Mouse (Mus musculus) urinary bladder, adult 18-20 months (tissue): ENCODE measurements around the gene D630039A03Rik.
A peak's percentile ranks its signal among the peaks of the same experiment; 100 is the strongest.
"Not testable (repeated sequence)": the region's sequence is repeated elsewhere in the genome, so short reads cannot be mapped to it uniquely, and the experiment has no call there.

Experiments used
- DNase-seq, 2 experiments: peaks; one replicate each; pipeline ENCODE4 v3.0.0; 2022; ENCODE audit warnings: low spot score in 2 of 2, mixed read lengths in 2 of 2

The D630039A03Rik gene

DNA sequence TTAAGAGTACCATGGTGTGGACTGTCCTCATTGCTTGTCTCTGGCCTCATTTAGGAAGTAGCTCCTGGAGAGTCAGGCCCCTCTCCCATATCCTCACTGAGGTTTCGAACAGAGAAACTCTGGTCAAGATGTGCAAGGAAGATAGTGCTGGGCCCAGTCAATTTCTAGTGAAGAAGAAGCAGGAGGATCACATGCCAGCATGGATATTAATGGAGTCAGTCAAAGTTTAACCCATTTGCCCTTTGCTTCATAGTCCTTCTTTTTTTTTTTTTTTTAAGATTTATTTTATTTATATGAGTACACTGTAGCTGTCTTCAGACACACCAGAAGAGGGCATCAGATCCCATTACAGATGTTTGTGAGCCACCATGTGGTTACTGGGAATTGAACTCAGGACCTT lies 27.1 kb downstream of the D630039A03Rik start:
- not testable (repeated sequence) for DNase-seq

GRCm38 (mm10) chr4:57888246-57888645 lies 27.9 kb downstream of the D630039A03Rik start:
- no peak for DNase-seq

DNA sequence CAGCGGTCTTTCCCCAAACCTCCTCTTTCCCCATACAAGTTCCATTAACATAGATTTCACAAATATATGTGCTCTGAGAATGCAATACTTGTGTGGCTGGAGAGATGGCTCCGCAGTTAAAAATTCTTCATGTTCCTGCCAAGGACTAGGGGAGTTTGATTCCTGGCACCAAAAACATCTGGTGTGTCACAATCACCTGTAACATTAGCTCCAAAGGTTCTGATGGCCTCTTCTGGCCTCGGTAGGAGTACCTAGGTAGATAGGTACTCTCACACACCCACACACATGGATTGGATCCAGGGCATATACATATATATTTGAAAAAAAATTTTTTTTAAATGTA lies 29.2 kb downstream of the D630039A03Rik start:
- DNase-seq = no peak

- DNase-seq = no peak
Measured at GRCm38 (mm10) chr4:57886066-57886887, 29.8 kb downstream of the D630039A03Rik start.

- no peak for DNase-seq
Measured at GRCm38 (mm10) chr4:57885186-57885585, 30.9 kb downstream of the D630039A03Rik start.

DNA sequence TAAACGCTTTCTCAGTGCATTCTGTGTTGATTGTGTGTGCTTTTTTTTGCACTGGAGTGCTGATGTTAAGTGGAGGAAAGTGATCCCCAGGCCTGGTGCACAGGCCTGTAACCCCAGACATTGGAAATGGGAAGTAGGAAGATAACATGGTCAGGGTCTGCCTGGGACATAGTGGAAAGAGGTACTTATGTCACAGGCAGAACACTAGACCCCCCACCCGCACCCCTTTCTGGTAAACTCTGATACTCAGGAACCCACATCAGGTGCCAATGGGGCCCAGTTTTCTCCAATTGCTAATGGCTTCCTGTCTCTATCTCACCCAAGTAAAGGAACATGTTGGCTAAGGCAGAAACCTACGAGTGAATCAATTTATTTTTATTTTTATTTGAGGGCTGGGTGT lies 31.6 kb downstream of the D630039A03Rik start:
- no peak for DNase-seq

- DNase-seq = no peak
Measured at GRCm38 (mm10) chr4:57883520-57884421, 32.3 kb downstream of the D630039A03Rik start.

GRCm38 (mm10) chr4:57879804-57880357 lies 36.2 kb downstream of the D630039A03Rik start:
- DNase-seq = peak; percentile 59 to 70

GRCm38 (mm10) chr4:57879137-57879536 lies 37.0 kb downstream of the D630039A03Rik start:
- DNase-seq = no peak

DNA sequence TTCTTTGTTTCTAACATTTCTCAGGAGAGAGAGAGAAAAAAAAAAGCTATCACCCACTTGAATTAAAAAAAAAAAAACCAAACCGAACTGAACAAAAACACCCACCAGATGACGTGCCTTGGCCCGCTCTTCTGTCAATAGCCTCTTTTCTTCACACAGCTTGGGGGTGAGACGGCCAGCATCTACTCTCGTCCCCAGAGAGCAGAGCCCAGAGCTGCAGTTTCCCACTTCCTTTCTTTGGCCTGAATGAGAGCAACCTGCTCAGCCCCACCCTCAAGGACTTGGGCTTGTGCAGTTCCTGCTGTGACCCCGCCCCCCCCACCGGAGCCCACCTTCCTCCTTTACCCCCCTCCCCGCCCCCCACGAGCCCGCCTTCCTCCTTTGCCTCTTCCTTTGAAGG lies 48.6 kb downstream of the D630039A03Rik start:
- DNase-seq = no peak

DNA sequence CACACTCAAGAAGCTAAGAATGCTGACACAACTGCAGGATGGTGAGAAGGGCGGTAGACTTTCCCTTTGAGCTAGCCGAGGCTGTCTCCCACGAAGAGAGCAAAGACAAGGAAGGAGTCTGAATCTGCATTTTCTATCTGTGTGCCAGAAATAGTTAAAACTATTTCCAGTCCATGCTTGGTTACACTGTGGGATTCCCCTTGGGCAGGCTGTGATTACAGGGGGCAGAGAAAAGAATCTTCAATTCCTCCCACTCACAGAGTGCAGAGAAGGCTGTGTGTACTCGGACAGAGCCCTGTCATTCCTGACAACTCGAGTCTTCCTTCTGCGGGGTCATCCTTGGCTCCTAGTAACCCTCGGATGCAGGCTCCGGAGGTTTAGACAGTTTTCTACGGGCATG lies 49.1 kb downstream of the D630039A03Rik start:
- no peak for DNase-seq

- DNase-seq = no peak
Measured at GRCm38 (mm10) chr4:57866088-57866487, 50.0 kb downstream of the D630039A03Rik start.

DNA sequence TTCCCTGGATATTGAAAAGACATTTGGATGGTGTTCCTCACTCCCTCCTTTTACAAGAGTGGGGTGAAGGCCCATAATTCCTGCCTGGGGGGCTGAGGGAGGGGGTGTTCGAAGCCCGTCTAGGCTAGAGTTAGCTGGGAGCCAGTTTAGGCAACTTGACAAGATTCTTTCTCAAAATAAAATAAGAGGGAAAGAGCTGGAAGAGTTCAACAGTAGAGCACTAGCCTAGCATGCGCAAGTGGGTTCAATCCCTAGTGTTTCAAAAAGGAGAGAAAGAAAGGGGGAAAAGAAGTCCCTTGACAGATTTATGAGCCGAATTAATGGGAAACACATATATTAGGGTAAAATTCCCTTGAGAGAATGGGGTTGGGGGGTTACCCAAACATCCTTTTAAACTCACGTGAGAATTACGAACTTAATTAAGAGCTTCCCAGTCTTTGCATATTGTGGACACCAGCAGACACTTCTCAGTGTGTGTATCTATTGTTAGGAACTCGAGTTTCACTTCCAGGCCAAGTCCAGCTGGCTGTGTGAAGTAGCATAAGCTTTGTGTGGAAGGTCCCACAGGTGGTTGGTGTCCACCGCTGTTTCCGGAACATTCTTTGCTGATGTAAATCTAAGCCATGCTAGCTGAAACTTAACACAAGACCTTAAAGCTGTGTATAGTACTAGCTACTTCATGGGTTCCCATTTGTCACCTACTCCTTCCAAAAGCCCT lies 53.7 kb downstream of the D630039A03Rik start:
- no peak for DNase-seq

DNA sequence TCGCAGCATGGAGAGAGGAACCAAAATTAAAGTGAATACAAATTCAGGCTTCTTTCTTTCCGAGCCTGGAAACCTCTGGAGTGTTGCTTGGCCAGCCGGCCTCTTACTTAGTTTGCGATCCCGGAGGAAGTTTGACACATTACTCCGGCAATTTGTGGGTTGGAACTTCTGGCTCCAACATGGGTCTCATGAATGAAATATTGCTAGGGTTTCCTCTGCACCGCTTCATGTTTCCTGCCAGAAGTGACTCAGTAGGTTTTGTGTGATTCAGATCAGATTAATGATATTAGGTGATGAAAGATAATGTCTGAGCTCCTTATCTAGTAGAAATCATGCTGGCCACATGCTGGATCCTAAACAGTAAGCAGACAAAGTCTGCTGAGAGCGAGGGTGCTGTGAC lies 54.2 kb downstream of the D630039A03Rik start:
- no peak for DNase-seq

DNA sequence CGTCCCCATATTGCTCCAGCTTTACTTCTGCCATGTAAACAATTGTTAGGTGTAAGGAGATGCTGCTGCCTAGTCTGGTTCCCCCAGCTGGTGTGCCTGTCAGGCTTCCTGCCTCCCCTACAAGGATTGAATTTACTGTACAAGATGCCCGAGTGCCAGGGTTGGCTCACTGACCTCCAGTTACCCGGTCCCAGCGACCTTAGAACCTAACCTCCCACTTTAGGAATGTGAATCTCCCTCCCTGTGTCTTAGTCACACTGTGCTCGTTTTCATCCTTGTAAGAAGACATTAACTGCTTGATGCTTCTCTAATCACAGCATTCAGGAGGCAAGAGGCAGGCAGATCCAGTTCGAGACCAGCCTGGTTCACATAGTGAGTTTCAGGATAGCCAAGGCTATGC lies 54.9 kb downstream of the D630039A03Rik start:
- no peak for DNase-seq

DNA sequence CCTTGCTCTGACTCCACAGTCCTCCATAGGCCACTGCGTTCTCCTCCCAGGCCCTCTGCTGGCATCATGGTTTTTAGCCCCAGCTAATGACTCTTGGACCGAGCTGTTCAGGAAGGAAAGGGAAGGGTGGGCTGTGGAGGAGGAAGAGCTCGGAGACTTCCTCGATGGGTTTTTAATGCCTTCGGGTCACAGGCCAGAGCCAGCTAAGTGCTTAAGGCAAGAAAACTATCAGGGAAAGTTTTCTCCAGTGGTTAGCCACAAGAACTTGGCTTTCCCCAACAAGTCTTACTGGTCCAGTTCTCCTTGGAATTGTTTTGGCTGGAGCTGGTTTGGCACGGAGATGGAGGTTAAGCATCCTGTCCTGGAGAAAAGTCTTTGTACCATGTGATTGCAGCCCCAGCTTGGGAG lies 55.9 kb downstream of the D630039A03Rik start:
- DNase-seq = no peak
